Mouse (Mus musculus): ENCODE measurements around the gene Tango6. TPM values are rescaled to one million over a fixed set of nuclear protein-coding genes. Genes with fewer than 3 reads are reported as not detected.

Gene Tango6
- polyA plus RNA-seq, 1 experiment from 2014 or later = 9.1 TPM

GRCm38 (mm10) chr8:106704901-106705321 lies 22.0 kb downstream of the Tango6 start:
- peaks cover 12% of the 10 kb centered on the region for H3K4me1 ChIP-seq (replicated peaks; ENCODE audit: control insufficient read depth, insufficient read depth, low read length)
- 27% methylated on average over 9 of the region's 9 CpGs for WGBS
- peak; percentile 67 for DNase-seq (ENCODE audit: low spot score)

DNA sequence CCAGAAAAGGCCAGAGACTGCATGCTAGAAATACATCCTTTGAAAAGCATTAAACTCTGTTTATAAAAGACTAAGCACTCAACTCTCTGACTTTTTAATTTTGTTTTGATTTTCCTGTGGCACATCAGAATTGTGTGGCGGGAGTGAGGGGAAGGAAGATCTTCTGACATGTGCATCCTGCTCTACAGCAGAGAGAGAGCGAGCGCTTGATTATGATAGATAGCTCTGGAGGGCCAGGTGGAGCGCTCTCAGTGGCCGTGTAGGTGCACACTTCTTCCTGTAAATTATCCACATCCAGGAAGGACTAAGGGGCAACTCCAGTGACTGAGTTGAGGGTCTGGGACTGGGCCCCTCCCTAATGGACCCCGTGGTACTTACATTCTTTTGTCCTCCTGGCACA lies 23.3 kb downstream of the Tango6 start:
- H3K9ac ChIP-seq (ENCODE audit: low read length) = no peak overlapping the region
- WGBS = 80% methylated on average over 6 of the region's 6 CpGs

More at GRCm38 (mm10) chr8:106704901-106705321, 22.0 kb downstream of the Tango6 start:
- peaks cover 18% of the 10 kb centered on the region for H3K36me3 ChIP-seq (ENCODE audit: control insufficient read depth, insufficient read depth, low read length)
- peak; percentile 90 for ATAC-seq (replicated peaks; ENCODE audit: low FRiP score, low TSS enrichment, low read depth)
- H3K27ac ChIP-seq (ENCODE audit: low read depth) = peak overlapping the region; percentile 89
- H3K27me3 ChIP-seq (replicated peaks; ENCODE audit: control insufficient read depth, insufficient read depth, low read length) = no peaks in the 10 kb centered on the region
- no peak overlapping the region for H3K9ac ChIP-seq (ENCODE audit: low read length)
- H3K9me3 ChIP-seq (ENCODE audit: control insufficient read depth, low read length) = no peaks in the 10 kb centered on the region
- H3K4me3 ChIP-seq (ENCODE audit: low read depth, low read length) = no peak overlapping the region
- H3K4me2 ChIP-seq (ENCODE audit: low read length) = no peak overlapping the region

GRCm38 (mm10) chr8:106710002-106710401 lies 27.1 kb downstream of the Tango6 start:
- no peak overlapping the region for H3K4me2 ChIP-seq (ENCODE audit: low read length)
- no peak overlapping the region for H3K27ac ChIP-seq (ENCODE audit: low read depth)
- no peak for ATAC-seq (replicated peaks; ENCODE audit: low FRiP score, low TSS enrichment, low read depth)
- no peaks in the 10 kb centered on the region for H3K9me3 ChIP-seq (ENCODE audit: control insufficient read depth, low read length)
- peaks cover 7% of the 10 kb centered on the region; the same call in 1 of the 2 replicates for H3K4me1 ChIP-seq (replicated peaks; ENCODE audit: control insufficient read depth, insufficient read depth, low read length)
- no peak overlapping the region for H3K4me3 ChIP-seq (ENCODE audit: low read depth, low read length)
- no peaks in the 10 kb centered on the region for H3K27me3 ChIP-seq (replicated peaks; ENCODE audit: control insufficient read depth, insufficient read depth, low read length)
- no peak overlapping the region for H3K9ac ChIP-seq (ENCODE audit: low read length)
- DNase-seq (ENCODE audit: low spot score) = no peak
- 97% methylated on average over 2 of the region's 2 CpGs for WGBS
- peaks cover 13% of the 10 kb centered on the region; the same call in 1 of the 2 replicates for H3K36me3 ChIP-seq (ENCODE audit: control insufficient read depth, insufficient read depth, low read length)

More for the DNA sequence above, 23.3 kb downstream of the Tango6 start:
- DNase-seq (ENCODE audit: low spot score) = no peak
- Histone ChIP-seq H3K4me3 (ENCODE audit: low read depth, low read length) (no peak overlapping the region), H3K4me2 (ENCODE audit: low read length) (no peak overlapping the region), H3K4me1 (replicated peaks; ENCODE audit: control insufficient read depth, insufficient read depth, low read length) (peaks cover 12% of the 10 kb centered on the region), H3K27me3 (replicated peaks; ENCODE audit: control insufficient read depth, insufficient read depth, low read length) (no peaks in the 10 kb centered on the region), H3K36me3 (ENCODE audit: control insufficient read depth, insufficient read depth, low read length) (peaks cover 15% of the 10 kb centered on the region; the same call in 1 of the 2 replicates), H3K9me3 (ENCODE audit: control insufficient read depth, low read length) (no peaks in the 10 kb centered on the region), H3K27ac (ENCODE audit: low read depth) (peak overlapping the region; percentile 89)
- ATAC-seq (replicated peaks; ENCODE audit: low FRiP score, low TSS enrichment, low read depth) = no peak

DNA sequence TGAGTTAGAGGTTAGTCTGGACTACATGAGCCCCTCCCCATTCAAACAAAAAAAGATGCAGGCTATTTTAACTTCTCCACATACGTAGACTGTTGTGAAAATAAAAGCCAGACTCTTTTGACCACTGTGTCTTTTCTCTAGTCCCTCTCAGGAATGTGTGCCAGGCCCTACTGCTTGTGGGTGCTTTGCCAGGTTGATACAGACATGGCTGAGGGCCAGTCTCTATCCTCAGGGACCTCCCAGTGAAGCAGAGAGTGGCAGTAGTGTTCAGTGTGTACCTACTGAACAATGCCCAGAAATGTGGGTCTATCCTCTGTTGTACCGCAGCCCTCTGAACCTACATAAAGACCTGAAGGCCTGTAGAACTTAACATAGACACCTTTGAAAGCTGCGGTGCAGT lies 29.6 kb downstream of the Tango6 start:
- Histone ChIP-seq H3K9me3 (ENCODE audit: control insufficient read depth, low read length) (no peaks in the 10 kb centered on the region), H3K27ac (ENCODE audit: low read depth) (no peak overlapping the region), H3K9ac (ENCODE audit: low read length) (no peak overlapping the region), H3K4me2 (ENCODE audit: low read length) (no peak overlapping the region), H3K4me3 (ENCODE audit: low read depth, low read length) (no peak overlapping the region), H3K27me3 (replicated peaks; ENCODE audit: control insufficient read depth, insufficient read depth, low read length) (no peaks in the 10 kb centered on the region), H3K4me1 (replicated peaks; ENCODE audit: control insufficient read depth, insufficient read depth, low read length) (no peaks in the 10 kb centered on the region), H3K36me3 (ENCODE audit: control insufficient read depth, insufficient read depth, low read length) (peaks cover 13% of the 10 kb centered on the region; the same call in 1 of the 2 replicates)
- ATAC-seq (replicated peaks; ENCODE audit: low FRiP score, low TSS enrichment, low read depth) = no peak
- no peak for DNase-seq (ENCODE audit: low spot score)
- 90% methylated on average over 3 of the region's 3 CpGs for WGBS

DNA sequence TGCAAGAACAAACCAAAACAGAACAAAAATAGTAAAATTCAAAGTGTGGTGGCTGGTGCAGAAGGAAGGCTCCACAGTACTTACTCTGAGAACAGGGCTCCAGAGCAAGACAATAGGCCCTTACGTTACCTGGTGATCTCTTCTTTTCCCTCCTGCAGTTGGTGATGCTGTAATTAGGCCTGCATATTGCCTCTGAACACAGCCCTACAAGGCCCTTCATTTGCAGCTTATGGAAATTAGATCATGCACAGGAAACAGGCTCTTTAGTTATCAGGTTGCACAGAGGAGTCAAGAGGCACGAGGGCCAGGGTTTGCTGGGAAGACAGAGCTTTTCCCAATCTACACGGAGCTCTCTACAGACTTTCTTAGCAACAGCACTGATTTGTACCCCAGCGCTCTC lies 31.4 kb downstream of the Tango6 start:
- Histone ChIP-seq H3K4me1 (replicated peaks; ENCODE audit: control insufficient read depth, insufficient read depth, low read length) (no peaks in the 10 kb centered on the region), H3K9ac (ENCODE audit: low read length) (no peak overlapping the region), H3K27ac (ENCODE audit: low read depth) (no peak overlapping the region), H3K4me3 (ENCODE audit: low read depth, low read length) (no peak overlapping the region), H3K9me3 (ENCODE audit: control insufficient read depth, low read length) (no peaks in the 10 kb centered on the region), H3K27me3 (replicated peaks; ENCODE audit: control insufficient read depth, insufficient read depth, low read length) (no peaks in the 10 kb centered on the region), H3K36me3 (ENCODE audit: control insufficient read depth, insufficient read depth, low read length) (peaks cover 13% of the 10 kb centered on the region; the same call in 1 of the 2 replicates), H3K4me2 (ENCODE audit: low read length) (no peak overlapping the region)
- 74% methylated on average over 4 of the region's 4 CpGs for WGBS
- ATAC-seq (replicated peaks; ENCODE audit: low FRiP score, low TSS enrichment, low read depth) (no peak), DNase-seq (ENCODE audit: low spot score) (no peak)

GRCm38 (mm10) chr8:106718091-106718500 lies 35.2 kb downstream of the Tango6 start:
- peak; percentile 66; the same call in 1 of the 2 replicates for ATAC-seq (replicated peaks; ENCODE audit: low FRiP score, low TSS enrichment, low read depth)
- H3K9ac ChIP-seq (ENCODE audit: low read length) = no peak overlapping the region

GRCm38 (mm10) chr8:106720921-106721320 lies 38.1 kb downstream of the Tango6 start:
- Histone ChIP-seq H3K36me3 (ENCODE audit: control insufficient read depth, insufficient read depth, low read length) (peaks cover 23% of the 10 kb centered on the region), H3K27me3 (replicated peaks; ENCODE audit: control insufficient read depth, insufficient read depth, low read length) (no peaks in the 10 kb centered on the region), H3K9ac (ENCODE audit: low read length) (no peak overlapping the region), H3K9me3 (ENCODE audit: control insufficient read depth, low read length) (no peaks in the 10 kb centered on the region), H3K4me2 (ENCODE audit: low read length) (no peak overlapping the region), H3K4me3 (ENCODE audit: low read depth, low read length) (no peak overlapping the region), H3K4me1 (replicated peaks; ENCODE audit: control insufficient read depth, insufficient read depth, low read length) (no peaks in the 10 kb centered on the region), H3K27ac (ENCODE audit: low read depth) (no peak overlapping the region)
- ATAC-seq (replicated peaks; ENCODE audit: low FRiP score, low TSS enrichment, low read depth) (no peak), DNase-seq (ENCODE audit: low spot score) (no peak)
- WGBS = 71% methylated on average over 8 of the region's 8 CpGs

More at GRCm38 (mm10) chr8:106718091-106718500, 35.2 kb downstream of the Tango6 start:
- Histone ChIP-seq H3K4me1 (replicated peaks; ENCODE audit: control insufficient read depth, insufficient read depth, low read length) (no peaks in the 10 kb centered on the region), H3K9me3 (ENCODE audit: control insufficient read depth, low read length) (no peaks in the 10 kb centered on the region), H3K4me2 (ENCODE audit: low read length) (peak overlapping the region; percentile 2), H3K36me3 (ENCODE audit: control insufficient read depth, insufficient read depth, low read length) (peaks cover 15% of the 10 kb centered on the region), H3K4me3 (ENCODE audit: low read depth, low read length) (no peak overlapping the region), H3K27ac (ENCODE audit: low read depth) (no peak overlapping the region), H3K27me3 (replicated peaks; ENCODE audit: control insufficient read depth, insufficient read depth, low read length) (no peaks in the 10 kb centered on the region)
- peak; percentile 84 for DNase-seq (ENCODE audit: low spot score)
- WGBS = 14% methylated on average over 17 of the region's 17 CpGs

DNA sequence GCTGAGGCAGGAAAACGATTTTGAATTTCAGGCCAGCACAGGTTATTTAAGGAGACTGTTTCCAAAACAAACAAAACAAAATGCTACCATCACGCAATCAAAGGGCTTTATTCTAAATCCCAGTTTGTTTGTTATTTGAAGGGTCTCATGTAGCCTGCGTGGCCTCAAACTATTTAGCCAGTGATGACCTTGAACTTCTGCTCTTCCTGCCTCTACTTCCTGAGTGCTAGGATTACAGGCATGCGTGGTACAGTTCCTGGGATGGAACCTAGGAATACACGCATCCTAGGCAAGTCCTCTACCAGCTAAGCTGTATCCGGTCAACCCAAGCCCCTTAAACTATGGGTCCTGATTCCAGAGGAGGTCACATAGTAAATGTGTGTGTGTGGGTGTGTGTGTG lies 39.6 kb downstream of the Tango6 start:
- Histone ChIP-seq H3K9ac (ENCODE audit: low read length) (no peak overlapping the region), H3K4me3 (ENCODE audit: low read depth, low read length) (no peak overlapping the region), H3K4me2 (ENCODE audit: low read length) (no peak overlapping the region), H3K36me3 (ENCODE audit: control insufficient read depth, insufficient read depth, low read length) (peaks cover 28% of the 10 kb centered on the region), H3K9me3 (ENCODE audit: control insufficient read depth, low read length) (no peaks in the 10 kb centered on the region), H3K27ac (ENCODE audit: low read depth) (no peak overlapping the region), H3K4me1 (replicated peaks; ENCODE audit: control insufficient read depth, insufficient read depth, low read length) (no peaks in the 10 kb centered on the region; the same call in 1 of the 2 replicates), H3K27me3 (replicated peaks; ENCODE audit: control insufficient read depth, insufficient read depth, low read length) (no peaks in the 10 kb centered on the region)
- no peak for DNase-seq (ENCODE audit: low spot score)
- WGBS = 78% methylated on average over 6 of the region's 6 CpGs
- ATAC-seq (replicated peaks; ENCODE audit: low FRiP score, low TSS enrichment, low read depth) = no peak

DNA sequence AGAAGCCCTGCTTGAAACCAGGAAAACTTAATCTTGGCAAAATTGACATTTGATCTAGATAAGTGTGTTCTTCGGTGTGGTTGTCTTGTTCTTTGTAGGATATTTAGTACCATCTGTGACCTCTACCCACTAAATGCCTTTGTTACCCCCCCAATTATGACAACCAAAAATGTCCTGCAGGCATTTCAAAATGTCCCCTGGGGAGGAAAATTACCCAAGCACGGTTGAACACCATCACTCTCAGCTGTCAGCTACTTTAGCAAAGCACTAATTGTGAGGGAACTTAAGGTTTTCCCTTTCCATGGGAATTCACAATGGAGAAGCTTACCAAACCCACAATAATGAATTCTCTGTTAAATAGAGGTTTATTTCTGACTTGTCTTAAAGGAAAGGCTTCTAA lies 41.1 kb downstream of the Tango6 start:
- no peak for ATAC-seq (replicated peaks; ENCODE audit: low FRiP score, low TSS enrichment, low read depth)
- 63% methylated on average over 2 of the region's 2 CpGs for WGBS

More for the DNA sequence above, 41.1 kb downstream of the Tango6 start:
- H3K4me3 ChIP-seq (ENCODE audit: low read depth, low read length) = no peak overlapping the region
- no peak overlapping the region for H3K4me2 ChIP-seq (ENCODE audit: low read length)
- no peak overlapping the region for H3K9ac ChIP-seq (ENCODE audit: low read length)
- DNase-seq (ENCODE audit: low spot score) = no peak
- no peaks in the 10 kb centered on the region for H3K27me3 ChIP-seq (replicated peaks; ENCODE audit: control insufficient read depth, insufficient read depth, low read length)
- H3K4me1 ChIP-seq (replicated peaks; ENCODE audit: control insufficient read depth, insufficient read depth, low read length) = no peaks in the 10 kb centered on the region; the same call in 1 of the 2 replicates
- no peak overlapping the region for H3K27ac ChIP-seq (ENCODE audit: low read depth)
- H3K9me3 ChIP-seq (ENCODE audit: control insufficient read depth, low read length) = no peaks in the 10 kb centered on the region
- H3K36me3 ChIP-seq (ENCODE audit: control insufficient read depth, insufficient read depth, low read length) = peaks cover 28% of the 10 kb centered on the region

Measured in intestine, embryonic 14.5 days (tissue).